8 mouse cellular contexts compared by ENCODE assay signal in the genomic region with DNA sequence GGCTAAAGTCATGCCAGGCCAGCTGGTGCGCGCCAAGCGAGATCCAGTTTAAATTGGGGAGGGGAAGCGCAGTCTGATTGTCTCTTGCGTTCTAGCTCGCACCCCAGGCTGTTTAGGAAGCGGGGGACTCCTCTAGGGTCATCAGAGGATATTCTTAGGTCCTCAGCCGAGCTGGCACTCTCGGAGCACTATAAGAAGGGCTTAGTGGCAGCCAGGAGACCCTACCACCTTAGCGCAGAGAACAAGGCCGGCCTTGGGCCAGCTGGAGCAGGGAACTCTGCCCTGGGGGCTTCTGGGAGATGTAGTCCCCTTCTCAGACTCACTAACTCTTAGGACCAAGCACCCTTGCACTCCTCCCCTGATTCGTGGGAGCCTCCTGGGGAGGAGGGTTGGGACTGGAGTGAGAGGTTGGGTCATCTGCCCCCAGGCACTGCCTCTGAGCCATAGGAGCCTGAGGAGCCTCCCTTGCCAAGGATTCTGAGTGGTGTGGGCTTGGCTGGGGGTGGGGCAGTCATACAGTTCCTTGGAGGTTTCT. TPM values are rescaled to one million over a fixed set of nuclear protein-coding genes. Genes with fewer than 3 reads are reported as not detected.
DNase-seq lines count a peak whose midpoint lies in the region; ATAC-seq and TF ChIP-seq lines count a peak whose summit lies in the region.

No protein-coding gene starts in this region.

- H3K4me2 ChIP-seq in embryonic facial prominence, embryonic 14.5 days (ENCODE audit: low read depth, low read length) = peak overlapping the region; percentile 70
- peak overlapping the region; percentile 77 for H3K4me2 ChIP-seq in stomach, postnatal 0 days (replicated peaks; ENCODE audit: low read depth)

- H3K27me3 ChIP-seq in embryonic facial prominence, embryonic 14.5 days (replicated peaks; ENCODE audit: control insufficient read depth, insufficient read depth, low read length) = no peaks in the 10 kb centered on the region
- H3K27me3 ChIP-seq in stomach, postnatal 0 days (ENCODE audit: control insufficient read depth, insufficient read depth, low read length) = no peaks in the 10 kb centered on the region

- intact Hi-C loops in heart, postnatal 14 days (cut with DNase I) = no loop called here
- intact Hi-C loops in left cerebral cortex, adult 2 months (cut with DNase I) = no loop called here

- no peak for TF ChIP-seq EP300 in stomach, postnatal 0 days (optimal IDR thresholded peaks at IDR 0.05)

- H3K9ac ChIP-seq in embryonic facial prominence, embryonic 14.5 days (ENCODE audit: low read depth, low read length) = peak overlapping the region; percentile 92
- peak overlapping the region; percentile 94 for H3K9ac ChIP-seq in stomach, postnatal 0 days (ENCODE audit: low read length)

- H3K79me2 ChIP-seq in macrophage (ENCODE audit: inconsistent target) = peaks cover 6% of the 10 kb centered on the region; the same call in 1 of the 2 replicates

- no peak for TF ChIP-seq CTCF in left cerebral cortex, adult 2 months (IDR thresholded peaks at IDR 0.05)
- TF ChIP-seq CTCF in stomach, postnatal 0 days (IDR thresholded peaks at IDR 0.05; ENCODE audit: low read depth) = 0 out of 2 replicates have a peak, but pooled peaks have one; percentile 3

- H3K4me3 ChIP-seq in embryonic facial prominence, embryonic 14.5 days (ENCODE audit: low read depth, low read length) = peak overlapping the region; percentile 82
- H3K4me3 ChIP-seq in left cerebral cortex, adult 2 months = peak overlapping the region; percentile 98
- peak overlapping the region; percentile 60 for H3K4me3 ChIP-seq in macrophage (ENCODE audit: inconsistent target)
- H3K4me3 ChIP-seq in stomach, postnatal 0 days (ENCODE audit: low read depth, low read length) = peak overlapping the region; percentile 99

- peaks cover 38% of the 10 kb centered on the region for H3K4me1 ChIP-seq in embryonic facial prominence, embryonic 14.5 days (ENCODE audit: control insufficient read depth, insufficient read depth, low read length)
- peaks cover 25% of the 10 kb centered on the region for H3K4me1 ChIP-seq in stomach, postnatal 0 days (replicated peaks; ENCODE audit: control insufficient read depth, insufficient read depth)

- ATAC-seq in cerebellum, adult (ENCODE audit: insufficient number of reproducible peaks, low FRiP score, low TSS enrichment) = no peak
- ATAC-seq in embryonic facial prominence, embryonic 14.5 days (ENCODE audit: low read depth) = 0 out of 2 replicates have a peak, but pooled peaks have one; percentile 4
- ATAC-seq in stomach, postnatal 0 days (ENCODE audit: low FRiP score, low TSS enrichment) = peak; percentile 36

- WGBS in embryonic facial prominence, embryonic 14.5 days = 0% methylated on average over 12 of the region's 12 CpGs
- WGBS in macrophage (ENCODE audit: missing documents) = under 1% methylated on average over 12 of the region's 12 CpGs
- WGBS in stomach, postnatal 0 days = 0% methylated on average over 12 of the region's 12 CpGs

- no peaks in the 10 kb centered on the region for H3K9me3 ChIP-seq in embryonic facial prominence, embryonic 14.5 days (ENCODE audit: control insufficient read depth, low read length)
- no peaks in the 10 kb centered on the region for H3K9me3 ChIP-seq in stomach, postnatal 0 days (ENCODE audit: control insufficient read depth, low read length)

- H3K36me3 ChIP-seq in embryonic facial prominence, embryonic 14.5 days (ENCODE audit: control insufficient read depth, insufficient read depth, low read length) = 0 out of 2 replicates have a peak, but pooled peaks cover 7% of the 10 kb centered on the region
- no peaks in the 10 kb centered on the region for H3K36me3 ChIP-seq in macrophage (ENCODE audit: inconsistent target)
- no peaks in the 10 kb centered on the region for H3K36me3 ChIP-seq in stomach, postnatal 0 days (ENCODE audit: control insufficient read depth, insufficient read depth, low read length)

- peak overlapping the region; percentile 95 for H3K27ac ChIP-seq in embryonic facial prominence, embryonic 14.5 days (replicated peaks; ENCODE audit: low read depth, low read length)
- peak overlapping the region; percentile 96 for H3K27ac ChIP-seq in left cerebral cortex, adult 2 months
- peak overlapping the region; percentile 17; the same call in 1 of the 2 replicates for H3K27ac ChIP-seq in macrophage
- peak overlapping the region; percentile 98 for H3K27ac ChIP-seq in stomach, postnatal 0 days (replicated peaks)

- DNase-seq in cerebellum, adult 11 months = peak; percentile 52
- peak; percentile 98 for DNase-seq in ZHBTc4 (ENCODE audit: low read depth, low spot score)
- DNase-seq in embryonic facial prominence, embryonic 14.5 days (ENCODE audit: low spot score) = peak; percentile 85
- DNase-seq in heart, postnatal 14 days = peak; percentile 60 to 73
- DNase-seq in left cerebral cortex, adult 2 months (ENCODE audit: extremely low spot score in 1 of 2, low spot score in 2 of 2) = peak; percentile 53 to 55
- peak; percentile 84 for DNase-seq in stomach, postnatal 0 days (ENCODE audit: low spot score)

RNA-seq across cellular contexts. Expression of gene Bcl9l, which starts 1.0 kb away (rescaled TPM):
- 16.9 and 18.7 TPM in 2 replicates for polyA plus RNA-seq in embryonic facial prominence, embryonic 14.5 days (2014; fragmentation: Nextera tagmentation; extraction: Ambion mirVana)
- 10 to 100 TPM; 57.9 to 64.9 TPM for total RNA-seq in heart, postnatal 14 days (2021)
- 10 to 100 TPM; 58.6 to 63.4 TPM for total RNA-seq in left cerebral cortex, adult 2 months (2021)
- total RNA-seq in macrophage (2018; cell fraction: chromatin; rRNA removed) = 10 to 100 TPM in 16 of 26 experiments, 1 to 10 TPM in 8, under 1 TPM in 2; 0.56 to 30.1 (median 12.5) TPM
- 10 to 100 TPM in 11 of 26 experiments, 1 to 10 TPM in 15; 3.7 to 16.4 (median 9.2) TPM for total RNA-seq in macrophage (2018; cell fraction: cytosol; rRNA removed)
- 10 to 100 TPM in 16 of 26 experiments, 1 to 10 TPM in 10; 3.5 to 23.9 (median 13.3) TPM for total RNA-seq in macrophage (2018; cell fraction: nucleus; rRNA removed)
- 5.3 to 6.6 TPM (median 6.0 TPM) in 3 replicates for polyA plus RNA-seq in macrophage (2018)
- polyA plus RNA-seq in stomach, postnatal 0 days (2015; fragmentation: Nextera tagmentation; extraction: Ambion mirVana) = 5.2 and 6.1 TPM in 2 replicates

RNA-seq across cellular contexts. Expression of gene Upk2, which starts 28.8 kb away (rescaled TPM):
- 1.7 and 2.3 TPM in 2 replicates for polyA plus RNA-seq in embryonic facial prominence, embryonic 14.5 days (2014; fragmentation: Nextera tagmentation; extraction: Ambion mirVana)
- not detected for total RNA-seq in heart, postnatal 14 days (2021)
- not detected for total RNA-seq in left cerebral cortex, adult 2 months (2021)
- not detected for total RNA-seq in macrophage (2018; cell fraction: chromatin; rRNA removed)
- not detected for total RNA-seq in macrophage (2018; cell fraction: cytosol; rRNA removed)
- total RNA-seq in macrophage (2018; cell fraction: nucleus; rRNA removed) = not detected
- not detected in 3 replicates for polyA plus RNA-seq in macrophage (2018)
- polyA plus RNA-seq in stomach, postnatal 0 days (2015; fragmentation: Nextera tagmentation; extraction: Ambion mirVana) = 5.4 and 7.0 TPM in 2 replicates

RNA-seq across cellular contexts. Expression of gene Foxr1, which starts 42.6 kb away (rescaled TPM):
- polyA plus RNA-seq in embryonic facial prominence, embryonic 14.5 days (2014; fragmentation: Nextera tagmentation; extraction: Ambion mirVana) = not detected in 2 replicates
- total RNA-seq in heart, postnatal 14 days (2021) = not detected
- total RNA-seq in left cerebral cortex, adult 2 months (2021) = not detected
- total RNA-seq in macrophage (2018; cell fraction: chromatin; rRNA removed) = not detected
- total RNA-seq in macrophage (2018; cell fraction: cytosol; rRNA removed) = not detected
- not detected for total RNA-seq in macrophage (2018; cell fraction: nucleus; rRNA removed)
- polyA plus RNA-seq in macrophage (2018) = not detected in 3 replicates
- polyA plus RNA-seq in stomach, postnatal 0 days (2015; fragmentation: Nextera tagmentation; extraction: Ambion mirVana) = 0.05 TPM in 1 of 2 replicates, not detected in the other

Comparison
In these comparisons a context has a peak if more than half of its experiments do, and no peak if none do; other contexts are left out.
1. H3K27ac ChIP-seq: peak in every context shown above with its lines; median percentile 98 in stomach, postnatal 0 days; 96 in left cerebral cortex, adult 2 months; 95 in embryonic facial prominence, embryonic 14.5 days; 17 in macrophage.